Mouse (Mus musculus): ENCODE data around the gene Fnip2.

DNA sequence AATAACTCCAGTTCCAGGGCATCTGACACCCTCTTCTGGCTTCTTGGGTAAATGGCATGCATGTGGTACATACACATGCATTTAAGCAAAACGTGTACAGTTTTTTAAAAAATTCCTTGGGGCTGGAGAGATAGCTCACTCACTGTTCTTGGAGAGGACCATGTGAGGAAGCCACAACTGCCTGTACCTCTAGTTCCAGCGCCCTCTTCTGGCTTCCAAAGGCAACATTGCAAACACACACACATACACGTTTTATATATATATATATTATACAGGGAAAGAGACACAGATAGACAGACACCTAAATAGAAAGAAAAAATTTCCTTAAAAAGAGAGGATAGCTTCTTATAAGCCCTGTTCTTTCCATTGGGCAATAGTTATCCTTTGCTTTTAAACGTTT lies 123.7 kb downstream of the Fnip2 start:
- peak; percentile 25 for TF ChIP-seq CTCF (IDR thresholded peaks at IDR 0.05; ENCODE audit: low read depth, low read length)
- TF ChIP-seq EP300 (IDR thresholded peaks at IDR 0.05; ENCODE audit: insufficient read depth, low read depth, low read length) = no peak
- TF ChIP-seq POLR2A (IDR thresholded peaks at IDR 0.05; ENCODE audit: insufficient read depth, low read length) = no peak
